Mouse (Mus musculus) layer of hippocampus, adult 11-12 months (tissue): ENCODE data around the gene Zfp709.
A peak's percentile ranks its signal among the peaks of the same experiment; 100 is the strongest.
"Not testable (repeated sequence)": the region's sequence is repeated elsewhere in the genome, so short reads cannot be mapped to it uniquely, and the experiment has no call there.

Experiments
- DNase-seq: peaks from one replicate; pipeline ENCODE4 v3.0.0; 2022; ENCODE audit warnings: low spot score

The Zfp709 gene

DNA sequence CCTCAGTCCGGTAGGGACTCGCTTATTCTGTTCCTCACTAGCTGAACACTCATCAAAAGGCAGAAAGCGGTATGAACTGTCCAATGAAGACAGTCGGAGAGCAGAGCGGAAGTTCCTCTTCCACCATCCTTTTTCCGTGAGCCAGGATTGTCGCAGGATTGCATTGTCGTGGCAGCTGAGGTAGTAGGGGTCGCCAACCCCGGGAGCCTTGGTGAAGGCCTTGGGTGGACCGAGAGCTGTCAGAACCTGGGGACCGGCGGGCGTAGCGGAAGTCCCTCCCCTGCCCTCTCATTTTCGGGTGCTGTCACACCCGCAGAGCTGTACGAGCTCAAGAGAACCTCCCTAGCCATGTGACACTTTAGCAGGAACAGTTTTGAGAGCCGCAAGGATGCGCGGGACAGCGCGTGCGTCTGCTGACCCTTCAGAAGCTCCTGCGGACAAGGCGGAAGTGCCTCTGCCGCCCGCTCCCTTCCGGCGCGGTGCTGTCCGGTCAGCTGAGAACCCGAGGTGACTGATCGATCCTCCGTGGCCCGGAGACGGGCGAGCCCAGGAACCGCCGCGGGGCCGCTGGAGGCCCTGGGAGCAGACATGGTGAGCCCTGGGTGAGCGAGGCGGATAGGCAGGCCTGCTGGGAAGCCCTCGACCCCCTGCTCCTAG lies at the start of gene Zfp709:
Gene Zfp709 (plus strand): TSS at position 402 of the 657 bp plus-strand sequence.
- DNase-seq, result peak; percentile 68

DNA sequence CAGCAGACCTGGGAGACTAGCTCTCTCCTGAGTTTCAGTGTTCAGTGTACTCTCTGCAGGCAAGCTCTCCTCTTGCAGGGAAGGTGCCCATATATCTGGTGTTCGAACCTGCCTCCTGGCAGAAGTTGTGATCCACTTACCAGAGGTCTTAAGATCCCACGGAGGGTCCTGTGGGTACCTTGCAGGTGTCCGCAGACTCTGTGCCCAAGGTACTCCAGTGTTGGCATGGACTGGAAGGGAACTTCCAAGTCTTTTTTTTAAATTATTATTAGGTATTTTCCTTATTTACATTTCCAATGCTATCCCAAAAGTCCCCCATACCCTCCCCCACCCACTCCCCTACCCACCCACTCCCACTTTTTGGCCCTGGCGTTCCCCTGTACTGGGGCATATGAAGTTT lies 43.6 kb upstream of the Zfp709 start:
- not testable (repeated sequence) for DNase-seq

DNA sequence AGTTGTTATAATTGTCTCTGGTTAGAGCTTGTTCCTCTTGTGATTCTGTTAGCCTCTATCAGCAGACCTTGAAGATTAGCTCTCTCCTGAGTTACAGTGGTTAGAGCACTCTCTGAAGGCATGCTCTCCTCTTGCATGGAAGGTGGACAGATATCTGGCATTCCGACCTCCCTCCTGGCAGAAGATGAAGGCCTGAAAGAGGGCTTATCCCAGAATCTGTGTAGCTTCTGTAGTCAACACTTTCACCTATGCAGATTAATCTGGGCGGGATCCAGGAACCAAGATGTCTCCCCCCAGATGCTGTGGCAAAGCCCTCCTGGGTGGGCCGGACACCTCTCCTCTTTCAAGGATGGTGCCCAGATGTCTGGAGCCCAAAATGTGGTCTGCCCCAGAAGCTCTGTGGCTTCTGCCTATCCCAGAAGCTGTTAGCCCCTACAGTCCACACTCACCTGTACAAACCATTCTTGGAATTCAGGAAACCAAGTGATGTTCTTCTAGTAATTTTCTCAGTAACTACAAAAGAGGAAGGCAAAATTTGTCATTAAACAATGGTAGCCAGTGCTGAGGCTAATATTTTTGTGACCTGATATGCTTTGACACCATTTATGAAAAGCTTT lies 40.5 kb upstream of the Zfp709 start:
- not testable (repeated sequence) for DNase-seq

DNA sequence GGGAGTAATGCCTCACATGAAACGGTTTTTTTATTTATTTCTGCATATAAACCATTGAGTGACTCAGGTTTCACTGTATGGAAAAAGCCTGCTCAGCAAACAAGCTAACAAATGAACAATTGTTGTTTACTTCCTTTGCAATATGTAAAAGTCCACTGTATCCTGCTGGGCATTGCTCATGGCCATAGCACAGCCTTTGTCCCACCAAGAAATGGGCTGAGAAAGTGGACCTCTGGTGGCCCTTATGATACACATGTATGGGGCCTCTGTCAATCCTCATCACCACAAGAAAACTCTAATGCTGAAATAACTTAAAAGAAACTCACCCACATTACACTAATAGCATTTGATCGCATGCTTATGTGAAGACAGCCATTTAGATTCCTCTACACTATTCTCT lies 39.3 kb upstream of the Zfp709 start:
- not testable (repeated sequence) for DNase-seq

DNA sequence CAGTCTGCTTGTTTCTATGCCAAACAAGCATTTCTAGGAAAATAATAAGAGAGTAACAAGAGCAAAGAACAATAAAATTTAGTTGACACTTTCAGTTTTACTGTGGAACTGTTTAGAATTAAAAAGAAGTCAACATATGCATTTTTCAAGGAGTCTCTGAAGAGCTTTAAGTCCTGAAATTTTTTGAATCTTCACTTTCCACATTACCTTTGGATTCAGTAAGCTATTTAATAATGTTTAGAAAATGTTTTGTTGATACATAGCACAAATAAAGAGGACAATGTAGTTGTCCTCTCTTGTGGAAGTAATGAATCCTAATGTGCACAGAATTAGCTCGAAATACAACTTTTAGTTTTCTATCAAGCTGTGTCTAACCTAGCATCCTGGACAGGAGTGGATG lies 37.4 kb upstream of the Zfp709 start:
- not testable (repeated sequence) for DNase-seq

DNA sequence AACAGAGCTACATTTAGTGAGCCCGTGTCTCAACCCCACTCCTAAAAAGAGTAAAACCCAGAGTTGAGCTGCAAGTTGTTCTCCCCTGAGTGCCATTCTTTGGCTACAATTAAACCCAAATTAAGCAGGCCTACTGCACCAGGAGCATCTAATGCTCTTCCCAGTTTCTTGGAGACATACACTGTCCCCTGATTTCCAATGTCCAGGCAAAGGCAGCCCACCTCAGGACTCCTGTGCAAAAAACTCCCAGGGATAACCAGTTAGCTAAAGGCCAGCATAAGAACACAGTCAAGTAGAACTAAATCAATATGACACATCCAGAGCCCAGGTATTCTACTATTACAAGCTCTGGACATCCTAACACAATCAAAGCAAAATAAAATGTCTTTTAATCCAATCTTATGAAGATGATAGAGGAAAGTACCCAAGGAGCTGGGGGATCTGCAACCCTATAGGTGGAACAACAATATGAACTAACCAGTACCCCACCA lies 35.8 kb upstream of the Zfp709 start:
- DNase-seq, result not testable (repeated sequence)

DNA sequence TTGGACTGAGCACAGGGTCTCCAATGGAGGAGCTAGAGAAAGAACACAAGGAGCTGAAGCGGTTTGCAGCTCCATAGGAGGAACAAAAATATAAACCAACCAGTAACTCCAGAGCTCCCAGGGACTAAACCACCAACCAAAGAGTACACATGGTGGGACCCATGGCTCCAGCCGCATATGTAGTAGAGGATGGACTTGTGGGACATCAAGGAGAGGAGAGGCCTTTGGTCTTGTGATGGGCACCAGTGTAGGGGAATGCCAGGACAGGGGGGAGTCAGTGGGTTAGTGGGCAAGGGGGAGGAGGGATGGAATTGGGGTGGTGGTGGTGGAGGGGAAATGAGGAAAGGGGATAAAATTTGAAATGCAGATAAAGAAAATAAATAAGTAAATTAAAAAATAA lies 35.1 kb upstream of the Zfp709 start:
- not testable (repeated sequence) for DNase-seq

DNA sequence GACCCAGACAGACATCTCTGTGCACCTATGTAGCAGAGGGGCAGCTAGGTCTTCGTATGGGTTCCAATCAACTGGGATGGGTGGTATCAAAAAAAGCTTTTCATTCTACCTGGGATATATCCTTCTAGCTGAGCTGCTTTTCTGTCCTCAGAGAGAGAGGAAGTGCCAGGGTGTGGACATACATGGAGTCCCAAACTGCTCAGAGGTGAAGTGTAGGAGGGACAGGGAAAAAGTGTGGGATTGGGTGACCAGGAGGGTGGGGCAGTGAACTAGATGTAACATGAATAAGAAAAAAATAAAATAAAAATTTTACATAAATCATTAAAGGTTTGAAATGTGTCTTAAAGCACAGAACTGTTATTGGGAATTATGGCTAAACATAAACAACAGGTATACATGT lies 30.8 kb upstream of the Zfp709 start:
- DNase-seq, result not testable (repeated sequence)

DNA sequence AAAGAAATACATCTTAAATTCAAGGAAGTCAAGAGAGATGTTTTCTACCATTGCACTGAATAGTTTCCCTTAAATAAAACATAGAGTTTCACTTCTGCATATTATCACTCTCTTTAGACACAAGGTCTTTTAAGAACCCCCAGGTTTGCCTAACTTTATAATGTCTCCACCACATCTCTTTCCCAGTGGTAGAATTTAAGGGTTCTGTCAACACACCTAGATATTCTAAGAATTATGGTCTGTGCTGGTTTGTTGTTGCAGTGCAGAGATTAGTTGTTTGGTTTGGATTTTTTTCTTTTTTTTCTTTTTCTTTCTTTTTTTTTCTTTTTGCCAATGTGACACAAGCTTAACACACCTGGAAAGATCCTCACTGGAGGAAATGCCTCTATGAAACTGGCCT lies 28.5 kb upstream of the Zfp709 start:
- DNase-seq, result not testable (repeated sequence)

DNA sequence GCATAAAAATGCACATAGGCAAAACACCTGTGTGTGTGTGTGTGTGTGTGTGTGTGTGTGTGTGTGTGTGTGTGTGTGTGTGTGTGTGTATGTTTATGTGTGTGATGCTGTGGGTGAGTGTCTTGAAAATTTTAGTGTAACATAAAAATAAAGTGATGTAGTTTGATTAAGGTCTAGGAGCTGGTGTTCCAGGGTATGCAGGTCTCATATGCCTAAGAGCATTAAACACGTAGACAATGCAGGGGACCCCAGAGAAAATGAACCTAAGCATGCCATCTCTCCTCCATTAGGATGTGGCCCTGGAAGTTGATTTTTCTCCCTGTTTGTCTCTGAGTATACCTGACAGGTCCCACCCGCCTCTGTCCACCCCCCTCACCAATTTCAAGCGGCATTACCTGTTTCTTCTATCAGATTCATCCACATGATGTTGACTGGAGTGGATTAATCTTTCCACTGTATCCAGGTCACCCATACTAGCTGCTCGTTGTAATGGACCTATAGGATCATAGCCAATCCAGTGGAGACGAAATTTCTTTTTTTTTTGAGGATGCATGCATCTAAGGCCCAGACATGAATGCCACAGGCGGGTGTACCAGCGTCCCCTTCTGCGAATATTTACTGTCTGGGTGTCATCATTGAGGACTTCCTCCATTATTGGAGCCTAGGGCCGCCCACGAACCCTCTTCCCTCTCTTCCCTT lies 25.0 kb upstream of the Zfp709 start:
- not testable (repeated sequence) for DNase-seq

DNA sequence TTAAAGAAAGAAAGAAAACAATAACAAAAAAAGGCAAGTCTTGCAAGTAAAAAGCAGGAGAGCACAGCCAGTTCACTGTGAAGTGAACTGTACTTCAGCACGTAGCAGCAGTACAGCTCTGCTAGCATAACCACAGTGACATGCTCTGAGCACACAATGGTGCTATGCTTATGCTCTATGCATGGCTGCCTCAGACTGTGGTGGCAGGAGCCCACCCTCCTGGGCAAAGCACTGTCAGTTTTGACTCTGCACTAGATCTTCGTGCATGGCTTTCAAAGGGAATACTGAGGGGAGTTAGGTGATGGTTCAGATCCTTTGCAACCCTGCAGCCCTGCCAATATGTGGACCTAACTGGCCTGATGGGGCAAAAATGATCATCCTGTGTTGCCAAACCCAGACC lies 24.5 kb upstream of the Zfp709 start:
- not testable (repeated sequence) for DNase-seq

DNA sequence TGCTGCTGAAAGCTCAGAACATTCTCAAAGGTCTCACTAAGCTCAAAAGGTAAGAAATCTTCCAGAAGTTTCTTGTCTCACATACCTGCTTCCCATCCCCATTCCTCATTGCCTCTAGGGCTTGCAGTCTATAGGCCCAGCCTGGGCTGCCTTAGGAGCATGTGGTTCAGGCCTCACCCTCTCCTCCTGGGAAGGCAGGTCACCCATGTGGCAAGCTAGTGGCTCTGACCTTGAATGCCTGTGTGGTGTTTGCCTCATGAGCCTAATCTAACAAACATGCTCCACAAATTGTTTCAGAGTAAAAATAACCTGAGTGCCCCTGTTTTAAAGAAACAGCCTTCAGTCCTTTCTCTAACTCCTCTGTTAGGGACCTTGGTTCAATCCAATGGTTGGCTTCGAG lies 20.3 kb upstream of the Zfp709 start:
- DNase-seq, result not testable (repeated sequence)

DNA sequence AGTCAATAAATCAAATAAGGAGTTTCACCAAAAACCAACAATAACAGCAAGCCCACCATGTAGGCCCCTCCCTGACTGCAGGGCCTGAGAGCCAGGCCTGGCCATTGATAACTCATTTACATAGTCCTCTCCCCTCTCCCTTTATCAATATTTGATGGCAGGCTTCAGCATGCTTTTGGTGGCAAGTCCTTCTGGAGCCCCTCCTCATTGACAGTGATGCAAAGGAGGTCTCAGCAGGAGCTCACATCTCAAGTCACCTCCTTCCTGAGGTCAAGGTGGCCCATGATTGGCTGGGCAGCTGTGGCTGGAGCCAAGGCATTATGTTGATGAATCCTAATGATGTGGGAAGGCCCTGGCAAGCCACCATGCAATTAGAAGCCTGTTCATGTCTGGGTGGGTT lies 19.8 kb upstream of the Zfp709 start:
- DNase-seq, result not testable (repeated sequence)

DNA sequence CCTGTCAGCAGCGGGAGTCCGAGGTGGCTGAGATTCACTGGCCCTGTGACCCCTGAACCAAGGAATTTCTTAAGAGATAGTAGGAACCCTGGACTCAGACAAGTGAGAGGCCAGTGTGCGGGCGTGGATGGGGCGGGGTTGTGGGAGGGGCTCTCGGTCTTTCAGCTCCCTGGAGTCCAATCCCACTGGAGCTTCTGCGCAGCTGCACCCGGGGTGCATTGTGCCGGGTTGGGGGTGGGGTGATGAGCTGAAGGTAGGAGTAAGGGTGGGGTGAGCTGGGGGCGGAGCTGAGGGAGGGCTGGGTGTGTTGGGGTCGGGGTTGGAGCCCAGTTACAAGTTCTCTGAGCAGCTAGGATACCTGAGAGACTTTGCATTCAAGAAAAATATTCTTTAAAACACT lies 18.8 kb downstream of the Zfp709 start:
- DNase-seq, result not testable (repeated sequence)

DNA sequence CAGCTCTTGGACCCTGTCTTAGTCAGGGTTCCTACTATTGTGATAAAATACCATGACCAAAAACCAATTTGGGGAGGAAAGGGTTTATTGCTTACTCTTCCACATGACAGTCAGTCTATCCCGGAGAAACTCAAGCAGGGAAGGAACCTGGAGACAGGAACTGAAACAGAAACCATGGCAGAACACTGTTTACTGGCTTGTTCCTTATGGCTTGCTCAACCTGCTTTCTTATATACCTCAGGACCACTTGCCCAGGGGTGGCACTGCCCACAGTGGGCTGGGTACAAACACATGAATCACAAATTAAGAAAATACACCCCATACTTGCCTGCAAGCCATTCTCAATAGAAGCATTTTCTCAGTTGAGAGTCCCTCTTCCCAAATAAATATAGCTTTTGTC lies 21.3 kb downstream of the Zfp709 start:
- DNase-seq, result not testable (repeated sequence)

DNA sequence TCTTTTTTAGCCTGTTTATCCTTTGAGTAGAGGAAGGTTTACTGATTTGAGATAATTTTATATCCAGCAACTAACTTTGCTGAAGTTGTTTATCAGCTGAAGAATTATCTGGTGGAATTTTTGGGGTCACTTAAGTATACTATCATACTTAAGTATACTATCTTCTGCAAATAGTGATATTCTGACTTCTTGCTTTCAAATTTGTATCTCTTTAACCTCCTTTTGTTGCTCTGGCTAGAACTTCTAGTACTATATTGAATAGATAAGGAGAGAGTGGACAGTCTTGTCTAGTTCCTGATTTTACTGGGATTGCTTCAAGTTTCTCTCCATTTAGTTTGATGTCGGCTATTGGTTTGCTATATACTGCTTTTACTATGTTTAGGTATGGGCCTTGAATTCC lies 25.0 kb downstream of the Zfp709 start:
- DNase-seq, result no peak

DNA sequence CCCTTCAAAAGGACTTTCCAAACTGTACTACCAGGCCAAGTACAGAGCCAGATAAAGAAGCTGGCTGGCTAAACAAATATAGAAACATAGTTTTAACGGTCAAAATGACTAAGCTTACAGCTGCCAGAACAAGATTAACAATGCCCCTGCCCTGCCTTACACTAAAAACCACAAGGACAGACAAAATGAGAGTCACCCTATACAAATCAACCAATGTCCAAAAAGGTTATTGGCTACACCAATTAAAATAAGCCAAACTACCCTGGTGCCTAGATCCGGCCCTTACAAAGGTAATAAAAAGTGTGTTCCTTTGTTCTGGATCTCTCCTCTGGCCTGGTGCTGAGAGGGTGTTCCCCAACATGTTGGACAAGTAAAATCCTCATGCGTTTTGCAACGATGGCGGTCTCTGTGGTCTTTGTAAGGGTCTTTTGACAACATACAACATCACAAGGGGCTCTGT lies 26.0 kb downstream of the Zfp709 start:
- no peak for DNase-seq

DNA sequence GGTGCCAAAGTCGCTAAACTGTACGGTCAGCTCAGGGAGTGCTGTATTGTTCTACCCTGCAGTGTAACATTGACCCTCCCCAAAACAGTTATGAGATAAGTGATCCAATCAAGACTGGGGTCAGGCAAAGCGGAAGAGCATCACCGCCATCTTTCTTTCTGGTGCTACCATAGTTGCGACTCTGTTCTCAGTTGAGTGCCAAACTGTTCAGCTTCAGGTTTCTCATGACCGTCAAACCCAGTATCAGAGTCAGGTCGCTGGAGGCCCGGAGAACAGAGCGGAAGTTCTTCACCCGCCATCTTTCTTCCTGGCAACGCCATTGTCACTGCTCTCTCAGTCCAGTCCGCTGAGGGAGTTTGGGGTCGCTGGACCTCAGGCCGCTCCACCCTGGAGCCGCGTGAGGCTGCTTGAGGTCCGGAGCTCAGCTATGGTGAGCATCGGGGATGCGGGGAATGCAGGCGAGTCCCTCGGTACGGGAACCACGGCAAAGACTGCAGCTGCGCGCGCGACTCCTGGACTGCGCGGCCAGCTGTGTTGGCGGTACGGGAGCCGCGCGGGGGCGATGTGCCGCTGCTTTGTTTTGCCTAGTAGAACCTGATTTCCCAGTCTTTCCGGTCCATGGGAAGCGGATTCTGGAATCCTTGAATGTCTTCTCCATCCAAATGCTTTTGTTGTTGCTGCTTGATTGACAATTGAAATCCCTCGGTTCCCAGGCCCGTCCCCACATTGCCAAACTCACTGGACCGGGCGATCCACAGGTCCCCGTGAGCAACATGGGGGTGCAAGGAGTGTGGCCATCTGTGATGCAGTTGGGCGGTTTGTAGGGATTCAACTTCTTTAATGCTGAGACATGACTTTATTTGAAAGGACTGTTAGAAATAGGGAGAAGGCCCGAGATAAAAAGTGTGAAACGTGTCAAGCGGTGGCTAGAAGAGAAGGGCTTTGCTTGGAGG lies 26.8 kb downstream of the Zfp709 start, which contains the start of the genes Zfp882 and Zfp617:
Gene Zfp882 (plus strand): TSS at position 300 of the 953 bp plus-strand sequence.
Gene Zfp617 (plus strand): TSS at position 327 of the 953 bp plus-strand sequence.
- peak; percentile 92 for DNase-seq

DNA sequence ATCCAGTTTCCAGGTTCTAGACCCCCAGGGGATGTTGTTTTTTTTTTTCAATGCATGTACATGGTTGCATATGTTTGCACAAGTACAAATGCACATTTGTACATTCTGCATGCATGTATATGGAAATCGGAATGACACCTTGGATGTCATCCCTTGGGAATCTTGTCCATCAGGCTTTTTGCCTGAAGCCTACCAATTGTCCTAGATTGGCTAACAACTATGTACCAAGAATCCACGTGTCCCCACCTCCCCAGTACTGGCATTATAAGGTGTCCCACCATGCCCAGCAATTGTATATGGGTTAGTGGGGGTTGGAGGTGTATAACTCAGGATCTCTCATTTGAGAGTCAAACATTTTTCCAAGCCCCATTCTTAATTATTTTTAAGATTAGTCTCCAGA lies 30.5 kb downstream of the Zfp709 start:
- DNase-seq, result no peak

DNA sequence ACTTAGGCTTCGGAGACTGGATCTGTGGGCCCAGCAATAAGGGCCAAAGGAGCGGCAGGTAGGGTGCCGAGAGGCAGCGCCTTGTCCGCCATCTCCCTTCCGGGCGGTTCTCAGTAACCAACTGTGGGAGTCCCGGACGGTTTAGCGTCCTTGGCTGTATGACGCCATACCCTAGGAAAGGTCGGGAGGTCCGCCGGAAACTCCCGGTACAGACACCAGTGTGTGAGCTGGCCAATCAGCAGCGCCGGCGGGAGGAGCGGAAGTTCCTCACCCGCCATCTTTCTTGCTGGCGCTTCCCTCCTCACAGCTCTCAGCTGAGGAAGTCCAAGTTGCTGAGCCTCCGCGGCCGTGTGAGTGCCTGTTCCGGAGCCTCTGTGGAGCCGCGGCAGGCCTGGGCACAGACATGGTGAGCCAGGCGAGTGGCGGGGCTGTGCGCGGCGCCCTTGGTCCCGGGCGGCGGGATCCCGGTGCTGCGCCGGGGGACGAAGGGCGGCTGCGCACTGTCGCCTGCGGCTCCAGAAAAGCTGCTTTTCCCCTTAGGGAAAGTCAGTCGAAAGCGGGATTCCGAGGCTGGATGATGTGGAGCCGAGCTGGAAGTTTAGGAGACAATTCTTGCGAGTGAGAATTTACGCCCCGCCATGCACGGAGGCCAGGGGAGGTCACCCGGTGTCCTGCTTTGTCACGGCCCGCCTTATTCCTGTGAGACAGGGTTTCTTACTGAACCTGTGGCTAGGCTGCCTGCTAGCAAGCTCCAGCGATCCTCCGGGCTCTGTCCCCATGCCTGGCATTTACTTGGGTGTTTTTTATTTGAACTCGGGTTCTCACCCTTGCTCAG lies 41.0 kb downstream of the Zfp709 start:
- DNase-seq, result peak; percentile 95

DNA sequence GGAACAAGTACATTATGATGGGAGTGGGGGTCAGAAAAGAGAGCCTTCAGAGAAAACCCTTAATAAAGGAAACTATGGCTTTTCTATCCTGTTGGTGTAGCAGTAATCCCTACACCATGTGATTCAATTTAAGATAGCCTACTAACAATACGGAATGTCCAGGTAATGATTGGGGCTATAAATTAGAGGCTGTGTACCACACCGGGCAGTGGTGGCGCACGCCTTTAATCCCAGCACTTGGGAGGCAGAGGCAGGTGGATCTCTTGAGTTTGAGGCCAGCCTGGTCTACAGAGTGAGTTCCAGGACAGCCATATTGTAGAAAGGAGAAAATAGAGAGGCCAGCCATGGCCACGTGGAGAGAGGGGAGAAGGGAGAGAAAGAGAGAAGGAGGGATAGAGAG lies 44.0 kb downstream of the Zfp709 start:
- no peak for DNase-seq
